Comparison of ENCODE assay signal across 8 mouse cellular contexts in the genomic region with DNA sequence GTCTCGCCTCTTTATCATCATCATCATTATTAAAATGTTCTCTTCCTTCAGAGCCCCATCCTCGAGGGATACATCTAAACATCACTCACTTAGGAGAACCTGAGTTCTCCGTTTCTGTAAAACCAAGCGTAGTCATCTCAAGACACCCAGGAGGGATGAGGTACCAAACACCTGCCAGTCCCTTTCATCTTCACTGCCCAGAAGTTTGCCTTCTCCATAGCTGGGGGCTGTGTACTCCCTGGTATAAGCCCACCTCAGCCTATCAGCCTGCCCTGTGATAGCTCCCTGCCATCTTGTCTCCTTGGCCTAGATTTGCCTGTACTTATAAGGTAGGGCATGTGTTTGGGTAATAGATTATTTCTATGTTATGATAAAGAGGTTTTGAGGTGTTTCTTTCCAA. TPM values are rescaled to one million over a fixed set of nuclear protein-coding genes. Genes with fewer than 3 reads are reported as not detected.
A peak's percentile ranks its signal among the peaks of the same experiment; 100 is the strongest.
DNase-seq lines count a peak whose midpoint lies in the region; ATAC-seq and TF ChIP-seq lines count a peak whose summit lies in the region.

No protein-coding gene starts in this region.

- ATAC-seq in embryonic facial prominence, embryonic 12.5 days (ENCODE audit: insufficient number of reproducible peaks, insufficient read depth, low FRiP score, low TSS enrichment), result no peak
- ATAC-seq in intestine, postnatal 0 days, result no peak
- no peak for ATAC-seq in neural tube, embryonic 11.5 days (ENCODE audit: insufficient read depth, low FRiP score, low TSS enrichment)

- no peak for TF ChIP-seq CTCF in left cerebral cortex, adult 2 months (IDR thresholded peaks at IDR 0.05)
- TF ChIP-seq CTCF in intestine, postnatal 0 days (IDR thresholded peaks at IDR 0.05; ENCODE audit: low read depth), result no peak

- peaks cover 13% of the 10 kb centered on the region; the same call in 1 of the 2 replicates for H3K4me1 ChIP-seq in embryonic facial prominence, embryonic 12.5 days
- no peaks in the 10 kb centered on the region; the same call in 1 of the 2 replicates for H3K4me1 ChIP-seq in intestine, postnatal 0 days (replicated peaks; ENCODE audit: control insufficient read depth, insufficient read depth, low read length)
- H3K4me1 ChIP-seq in neural tube, embryonic 11.5 days (ENCODE audit: control insufficient read depth, insufficient read depth, low read length), result no peaks in the 10 kb centered on the region; the same call in 1 of the 2 replicates

- peak overlapping the region; percentile 86 for H3K9ac ChIP-seq in embryonic facial prominence, embryonic 12.5 days
- peak overlapping the region; percentile 91; the same call in 1 of the 2 replicates for H3K9ac ChIP-seq in intestine, postnatal 0 days (ENCODE audit: low read depth, low read length)
- H3K9ac ChIP-seq in neural tube, embryonic 11.5 days (ENCODE audit: low read length), result no peak overlapping the region; the same call in 1 of the 2 replicates

- no peak for DNase-seq in left cerebral cortex, adult 2 months (ENCODE audit: extremely low spot score in 1 of 2, low spot score in 2 of 2)
- no peak for DNase-seq in left cerebral cortex, adult 18-20 months (ENCODE audit: low spot score in 2 of 2)
- no peak for DNase-seq in neural tube, embryonic 11.5 days (ENCODE audit: low spot score)
- no peak for DNase-seq in cerebellum, adult 11 months
- no peak for DNase-seq in urinary bladder, postnatal 25 days (ENCODE audit: low spot score)
- DNase-seq in kidney, adult 11 months, result no peak

- peak overlapping the region; percentile 68 for H3K4me2 ChIP-seq in embryonic facial prominence, embryonic 12.5 days (replicated peaks)
- H3K4me2 ChIP-seq in intestine, postnatal 0 days (replicated peaks; ENCODE audit: low read depth), result peak overlapping the region; percentile 91
- H3K4me2 ChIP-seq in neural tube, embryonic 11.5 days (ENCODE audit: low read depth), result peak overlapping the region; percentile 83

- intact Hi-C loops in left cerebral cortex, adult 2 months (cut with DNase I), result no loop called here

- 4% methylated on average over 4 of the region's 4 CpGs for WGBS in embryonic facial prominence, embryonic 12.5 days
- 16% methylated on average over 4 of the region's 4 CpGs for WGBS in intestine, postnatal 0 days
- WGBS in neural tube, embryonic 11.5 days, result 6% methylated on average over 4 of the region's 4 CpGs

- H3K9me3 ChIP-seq in embryonic facial prominence, embryonic 12.5 days, result no peaks in the 10 kb centered on the region
- no peaks in the 10 kb centered on the region for H3K9me3 ChIP-seq in intestine, postnatal 0 days (ENCODE audit: control insufficient read depth)
- H3K9me3 ChIP-seq in neural tube, embryonic 11.5 days (ENCODE audit: control insufficient read depth, low read length), result no peaks in the 10 kb centered on the region

- peak overlapping the region; percentile 57 for H3K27ac ChIP-seq in left cerebral cortex, adult 2 months
- H3K27ac ChIP-seq in embryonic facial prominence, embryonic 12.5 days, result no peak overlapping the region
- H3K27ac ChIP-seq in intestine, postnatal 0 days (ENCODE audit: low read depth, low read length), result no peak overlapping the region
- no peak overlapping the region for H3K27ac ChIP-seq in neural tube, embryonic 11.5 days (ENCODE audit: low read depth, low read length)

- peak overlapping the region; percentile 71 for H3K4me3 ChIP-seq in left cerebral cortex, adult 2 months
- peak overlapping the region; percentile 88 for H3K4me3 ChIP-seq in embryonic facial prominence, embryonic 12.5 days
- peak overlapping the region; percentile 95 for H3K4me3 ChIP-seq in intestine, postnatal 0 days (ENCODE audit: low read depth, low read length)
- H3K4me3 ChIP-seq in neural tube, embryonic 11.5 days (ENCODE audit: low read depth, low read length), result peak overlapping the region; percentile 87

- H3K27me3 ChIP-seq in embryonic facial prominence, embryonic 12.5 days, result no peaks in the 10 kb centered on the region
- no peaks in the 10 kb centered on the region for H3K27me3 ChIP-seq in intestine, postnatal 0 days (replicated peaks; ENCODE audit: control insufficient read depth, insufficient read depth, low read length)
- H3K27me3 ChIP-seq in neural tube, embryonic 11.5 days (ENCODE audit: control insufficient read depth, insufficient read depth, low read length), result no peaks in the 10 kb centered on the region

- H3K36me3 ChIP-seq in embryonic facial prominence, embryonic 12.5 days, result no peaks in the 10 kb centered on the region
- no peaks in the 10 kb centered on the region for H3K36me3 ChIP-seq in intestine, postnatal 0 days (ENCODE audit: control insufficient read depth, insufficient read depth)
- no peaks in the 10 kb centered on the region for H3K36me3 ChIP-seq in neural tube, embryonic 11.5 days (ENCODE audit: control insufficient read depth, insufficient read depth, low read length)

RNA-seq across cellular contexts. Expression of a gene that starts 1.1 kb away (rescaled TPM):
- 100 to 1,000 TPM; 180 to 186 TPM for total RNA-seq in left cerebral cortex, adult 2 months (2021)
- 100 to 1,000 TPM; 173 to 184 TPM for total RNA-seq in left cerebral cortex, adult 18-20 months (2021)
- 45.9 and 51.1 TPM in 2 replicates for polyA plus RNA-seq in embryonic facial prominence, embryonic 12.5 days (2016; fragmentation: Nextera tagmentation; extraction: Ambion mirVana)
- polyA plus RNA-seq in intestine, postnatal 0 days (2015; fragmentation: Nextera tagmentation; extraction: Ambion mirVana), result 18.3 and 19.5 TPM in 2 replicates
- polyA plus RNA-seq in neural tube, embryonic 11.5 days (2014; fragmentation: Nextera tagmentation; extraction: Ambion mirVana), result 56.6 and 61.1 TPM in 2 replicates

RNA-seq across cellular contexts. Expression of a gene that starts 46.9 kb away (rescaled TPM):
- total RNA-seq in left cerebral cortex, adult 2 months (2021), result under 1 TPM; 0.25 to 0.56 TPM
- total RNA-seq in left cerebral cortex, adult 18-20 months (2021), result under 1 TPM; 0.53 to 0.63 TPM
- polyA plus RNA-seq in embryonic facial prominence, embryonic 12.5 days (2016; fragmentation: Nextera tagmentation; extraction: Ambion mirVana), result 0.28 and 0.47 TPM in 2 replicates
- 0.05 TPM in 1 of 2 replicates, not detected in the other for polyA plus RNA-seq in intestine, postnatal 0 days (2015; fragmentation: Nextera tagmentation; extraction: Ambion mirVana)
- 0.16 and 0.39 TPM in 2 replicates for polyA plus RNA-seq in neural tube, embryonic 11.5 days (2014; fragmentation: Nextera tagmentation; extraction: Ambion mirVana)
